28 mouse cellular contexts compared by ENCODE assay signal in genomic region chr2:135485248-135485647, GRCm38 (mm10).
DNase-seq lines count a peak whose midpoint lies in the region; ATAC-seq lines count a peak whose summit lies in the region.
"Had no signal": no experiment of that assay in that cellular context is flagged by ENCODE, and none has a peak within 500 bp of the region (broad histone marks: within the 10 kb centered on the region; RNA-seq: fewer than 3 reads in every experiment).

No protein-coding gene starts in this region.

- ATAC-seq in forebrain, embryonic 11.5 days (replicated peaks; ENCODE audit: low FRiP score), result no peak
- peak; percentile 29; the same call in 1 of the 2 replicates for ATAC-seq in midbrain, embryonic 11.5 days (ENCODE audit: low FRiP score)
- no peak for ATAC-seq in midbrain, embryonic 15.5 days (replicated peaks)
- ATAC-seq in granulocyte monocyte progenitor cell, adult 5-6 weeks (replicated peaks; ENCODE audit: poor library complexity, severe bottlenecking), result peak; percentile 79
- peak; percentile 52 for ATAC-seq in megakaryocyte progenitor cell, adult 5-6 weeks (replicated peaks; ENCODE audit: poor library complexity)
- ATAC-seq: activated CD4-positive, CD25-positive, alpha-beta regulatory T cell, adult 4 months; CD4-positive, CD25-positive, alpha-beta regulatory T cell, adult 4 months; forebrain, embryonic 14.5 days; forebrain, embryonic 16.5 days; Patski had no signal

- no peak overlapping the region for H3K4me3 ChIP-seq in forebrain, embryonic 10.5 days
- H3K4me3 ChIP-seq in forebrain, embryonic 11.5 days (ENCODE audit: low read depth, low read length), result no peak overlapping the region
- no peak overlapping the region for H3K4me3 ChIP-seq in midbrain, embryonic 11.5 days (ENCODE audit: low read depth, low read length)
- H3K4me3 ChIP-seq in midbrain, embryonic 15.5 days, result no peak overlapping the region
- H3K4me3 ChIP-seq: embryonic facial prominence, embryonic 13.5 days; embryonic facial prominence, embryonic 15.5 days; erythroblast, embryonic 14.5 days; forebrain, embryonic 12.5 days had no signal

- H3K27me3 ChIP-seq in forebrain, embryonic 10.5 days (ENCODE audit: poor library complexity, severe bottlenecking), result no peaks in the 10 kb centered on the region
- no peaks in the 10 kb centered on the region for H3K27me3 ChIP-seq in forebrain, embryonic 11.5 days (ENCODE audit: control insufficient read depth, insufficient read depth, low read length)
- no peaks in the 10 kb centered on the region for H3K27me3 ChIP-seq in midbrain, embryonic 11.5 days (ENCODE audit: control insufficient read depth, insufficient read depth, low read length)
- no peaks in the 10 kb centered on the region for H3K27me3 ChIP-seq in midbrain, embryonic 15.5 days (replicated peaks)
- H3K27me3 ChIP-seq: CH12.LX; embryonic facial prominence, embryonic 13.5 days; embryonic facial prominence, embryonic 15.5 days; forebrain, embryonic 12.5 days; Patski had no signal

- H3K27ac ChIP-seq in forebrain, embryonic 10.5 days, result peak overlapping the region; percentile 45; the same call in 1 of the 2 replicates
- no peak overlapping the region for H3K27ac ChIP-seq in forebrain, embryonic 11.5 days (ENCODE audit: low read depth, low read length)
- no peak overlapping the region for H3K27ac ChIP-seq in midbrain, embryonic 11.5 days (ENCODE audit: low read depth, low read length)
- no peak overlapping the region for H3K27ac ChIP-seq in midbrain, embryonic 15.5 days
- H3K27ac ChIP-seq: embryonic facial prominence, embryonic 13.5 days; embryonic facial prominence, embryonic 15.5 days; forebrain, embryonic 12.5 days had no signal

- H3K9ac ChIP-seq in forebrain, embryonic 11.5 days (ENCODE audit: low read length), result no peak overlapping the region
- H3K9ac ChIP-seq in midbrain, embryonic 11.5 days (ENCODE audit: low read length), result no peak overlapping the region
- no peak overlapping the region for H3K9ac ChIP-seq in midbrain, embryonic 15.5 days
- H3K9ac ChIP-seq: embryonic facial prominence, embryonic 13.5 days; embryonic facial prominence, embryonic 15.5 days; forebrain, embryonic 12.5 days had no signal

- no peak for DNase-seq in forebrain, embryonic 10.5 days (ENCODE audit: extremely low spot score, low spot score)
- DNase-seq in forebrain, embryonic 11.5 days (ENCODE audit: low spot score), result no peak
- DNase-seq in midbrain, embryonic 11.5 days (ENCODE audit: low spot score, missing footprints), result no peak
- no peak for DNase-seq in heart, postnatal 25 days (ENCODE audit: low spot score)
- DNase-seq in spleen, postnatal 4 days (ENCODE audit: low spot score in 2 of 2), result no peak
- DNase-seq: adrenal gland, adult 8-10 months; adrenal gland, postnatal 14 days; adrenal gland, postnatal 36 days; B cell, adult 2 months; cerebellum, adult 11-12 months; cerebellum, adult 2 months; cerebellum, adult 9-10 months; cerebellum, postnatal 10 days; cerebellum, postnatal 25 days had no signal

- WGBS in forebrain, embryonic 10.5 days, result 43% methylated on average over 2 of the region's 2 CpGs
- WGBS in forebrain, embryonic 11.5 days, result 45% methylated on average over 2 of the region's 2 CpGs
- 41% methylated on average over 2 of the region's 2 CpGs for WGBS in midbrain, embryonic 11.5 days
- 45% methylated on average over 2 of the region's 2 CpGs for WGBS in midbrain, embryonic 15.5 days

- H3K4me1 ChIP-seq in forebrain, embryonic 10.5 days, result peaks cover 39% of the 10 kb centered on the region
- H3K4me1 ChIP-seq in forebrain, embryonic 11.5 days (replicated peaks; ENCODE audit: control insufficient read depth, insufficient read depth, low read length), result peaks cover 5% of the 10 kb centered on the region
- H3K4me1 ChIP-seq in midbrain, embryonic 11.5 days (ENCODE audit: control insufficient read depth, insufficient read depth, low read length), result peaks cover 19% of the 10 kb centered on the region
- no peaks in the 10 kb centered on the region for H3K4me1 ChIP-seq in midbrain, embryonic 15.5 days
- H3K4me1 ChIP-seq: embryonic facial prominence, embryonic 15.5 days had no signal

- H3K36me3 ChIP-seq in forebrain, embryonic 10.5 days (replicated peaks), result no peaks in the 10 kb centered on the region
- H3K36me3 ChIP-seq in forebrain, embryonic 11.5 days (ENCODE audit: control insufficient read depth, insufficient read depth, low read length), result no peaks in the 10 kb centered on the region
- no peaks in the 10 kb centered on the region for H3K36me3 ChIP-seq in midbrain, embryonic 11.5 days (ENCODE audit: control insufficient read depth, insufficient read depth, low read length)
- no peaks in the 10 kb centered on the region for H3K36me3 ChIP-seq in midbrain, embryonic 15.5 days (replicated peaks)
- H3K36me3 ChIP-seq: embryonic facial prominence, embryonic 13.5 days; embryonic facial prominence, embryonic 15.5 days; forebrain, embryonic 12.5 days; G1E had no signal

- no peak overlapping the region for H3K4me2 ChIP-seq in forebrain, embryonic 11.5 days (ENCODE audit: low read depth, low read length, severe bottlenecking)
- no peak overlapping the region for H3K4me2 ChIP-seq in midbrain, embryonic 11.5 days
- H3K4me2 ChIP-seq in midbrain, embryonic 15.5 days, result no peak overlapping the region
- H3K4me2 ChIP-seq: embryonic facial prominence, embryonic 13.5 days; embryonic facial prominence, embryonic 15.5 days; forebrain, embryonic 12.5 days had no signal

- intact Hi-C loops in heart, postnatal 25 days (cut with DNase I), result no loop called here

- no peaks in the 10 kb centered on the region for H3K9me3 ChIP-seq in forebrain, embryonic 10.5 days
- H3K9me3 ChIP-seq in forebrain, embryonic 11.5 days (ENCODE audit: control insufficient read depth, low read length), result no peaks in the 10 kb centered on the region
- H3K9me3 ChIP-seq in midbrain, embryonic 11.5 days (ENCODE audit: control insufficient read depth, low read length), result no peaks in the 10 kb centered on the region
- H3K9me3 ChIP-seq in midbrain, embryonic 15.5 days, result no peaks in the 10 kb centered on the region
- H3K9me3 ChIP-seq: embryonic facial prominence, embryonic 13.5 days; embryonic facial prominence, embryonic 15.5 days; forebrain, embryonic 12.5 days had no signal

Comparison
In these comparisons a context has a peak if more than half of its experiments do, and no peak if none do; other contexts are left out.
1. ATAC-seq: peak in midbrain, embryonic 11.5 days (single experiment), granulocyte monocyte progenitor cell, adult 5-6 weeks (single experiment) and megakaryocyte progenitor cell, adult 5-6 weeks (single experiment); none in forebrain, embryonic 11.5 days (single experiment) and midbrain, embryonic 15.5 days (single experiment).